Mouse (Mus musculus): Measurements from ENCODE around the gene Atxn7l3.

- no peak for TF ChIP-seq CTCF (IDR thresholded peaks at IDR 0.05; ENCODE audit: low read depth)
- TF ChIP-seq EP300 (IDR thresholded peaks at IDR 0.05; ENCODE audit: low read depth) = no peak
These were observed 33.1 kb upstream of the Atxn7l3 start for GRCm38 (mm10) chr11:102329518-102329917.

Measured in liver, postnatal 0 days (tissue).